Mouse (Mus musculus): ENCODE results near the gene Arhgap15. TPM values are rescaled to one million over a fixed set of nuclear protein-coding genes. Genes with fewer than 3 reads are reported as not detected.

Gene Arhgap15
- polyA plus RNA-seq, 1 experiment from 2014 or later = 1.0 TPM

DNA sequence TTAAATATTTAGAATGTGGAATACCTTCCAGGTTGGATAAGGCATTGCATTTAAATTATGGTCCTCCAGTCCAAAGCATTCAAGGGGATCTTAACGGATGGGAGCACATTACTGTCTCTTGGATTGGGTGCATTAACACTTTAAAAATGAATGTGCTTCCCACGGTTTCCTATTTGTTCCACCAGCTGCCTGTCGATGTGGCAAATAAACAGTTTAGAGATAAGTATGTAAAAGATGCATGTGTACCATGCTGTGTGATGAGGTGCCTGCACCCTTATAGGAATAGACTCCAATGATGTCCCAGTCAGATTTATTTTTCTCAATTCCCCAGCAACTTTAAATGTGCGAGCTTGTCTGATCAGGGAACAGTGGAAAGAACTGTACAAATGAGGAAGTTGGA lies 332.6 kb downstream of the Arhgap15 start:
- 64% methylated on average over 4 of the region's 4 CpGs for WGBS
- Histone ChIP-seq H3K36me3 (ENCODE audit: insufficient read depth, low read length) (no peaks in the 10 kb centered on the region), H3K4me1 (replicated peaks; ENCODE audit: insufficient read depth, low read length) (no peaks in the 10 kb centered on the region), H3K4me2 (ENCODE audit: low read length) (no peak overlapping the region), H3K9me3 (replicated peaks; ENCODE audit: low read length) (no peaks in the 10 kb centered on the region), H3K9ac (ENCODE audit: low read depth, low read length) (no peak overlapping the region), H3K27ac (no peak overlapping the region), H3K27me3 (ENCODE audit: insufficient read depth, low read length) (no peaks in the 10 kb centered on the region), H3K4me3 (replicated peaks; ENCODE audit: low read depth, low read length) (no peak overlapping the region)
- DNase-seq (ENCODE audit: low spot score) (no peak), ATAC-seq (replicated peaks; ENCODE audit: low FRiP score, low read depth) (no peak)
- TF ChIP-seq CTCF (IDR thresholded peaks at IDR 0.05; ENCODE audit: low read depth) = no peak

DNA sequence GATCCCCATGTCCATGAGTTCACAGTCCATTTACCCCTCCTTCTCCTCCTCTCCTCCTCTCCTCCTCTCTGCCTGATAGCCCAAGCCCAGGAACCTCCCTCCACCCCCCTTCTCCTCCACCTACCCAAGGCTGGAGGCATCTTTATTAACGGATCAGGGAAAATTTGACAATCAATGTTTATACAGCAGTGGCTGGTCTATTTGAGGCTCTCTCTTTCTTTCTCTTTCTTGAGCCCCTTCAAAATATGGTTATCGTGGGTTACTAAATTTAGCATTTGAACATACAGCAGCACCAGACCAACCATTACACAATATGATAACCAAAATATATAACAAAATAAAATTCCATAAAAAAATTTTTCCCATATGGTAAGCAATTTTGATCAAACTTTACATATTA lies 335.8 kb downstream of the Arhgap15 start:
- no peaks in the 10 kb centered on the region for H3K4me1 ChIP-seq (replicated peaks; ENCODE audit: insufficient read depth, low read length)

DNA sequence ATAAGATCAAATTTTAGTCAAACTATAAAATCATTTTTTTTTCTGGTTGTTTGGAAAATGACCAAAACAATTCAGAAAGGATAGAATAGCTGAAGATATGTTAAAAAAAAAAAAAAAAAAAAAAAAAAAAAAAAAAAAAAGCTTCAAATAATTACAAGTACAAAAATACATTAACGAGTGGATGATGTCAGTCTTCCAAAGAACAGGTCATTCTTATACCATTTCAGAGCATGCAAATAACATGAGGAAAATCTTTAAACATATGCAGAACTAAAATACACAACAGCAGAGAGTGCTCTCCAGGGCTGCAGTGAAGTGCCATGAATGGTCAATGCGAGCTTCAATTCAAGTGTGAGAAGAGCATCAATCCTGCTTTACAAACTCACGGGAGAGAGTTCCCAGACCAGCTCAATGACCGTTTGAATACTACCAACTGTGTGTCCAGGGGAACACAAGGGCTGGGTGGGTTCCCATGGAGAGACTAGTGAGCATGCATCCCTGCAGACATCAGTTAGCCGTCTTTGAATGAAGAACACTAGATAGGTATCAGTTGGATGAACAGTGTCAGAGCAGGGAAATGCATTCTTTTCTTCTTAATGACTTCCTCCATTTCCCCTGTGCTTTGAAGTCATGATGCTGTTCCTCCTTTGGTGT lies 337.9 kb downstream of the Arhgap15 start:
- Histone ChIP-seq H3K9me3 (replicated peaks; ENCODE audit: low read length) (no peaks in the 10 kb centered on the region), H3K36me3 (ENCODE audit: insufficient read depth, low read length) (no peaks in the 10 kb centered on the region), H3K4me1 (replicated peaks; ENCODE audit: insufficient read depth, low read length) (no peaks in the 10 kb centered on the region), H3K9ac (ENCODE audit: low read depth, low read length) (no peak overlapping the region), H3K4me3 (replicated peaks; ENCODE audit: low read depth, low read length) (no peak overlapping the region), H3K27me3 (ENCODE audit: insufficient read depth, low read length) (no peaks in the 10 kb centered on the region), H3K27ac (no peak overlapping the region), H3K4me2 (ENCODE audit: low read length) (no peak overlapping the region)
- DNase-seq (ENCODE audit: low spot score) = no peak
- ATAC-seq (replicated peaks; ENCODE audit: low FRiP score, low read depth) = no peak
- TF ChIP-seq CTCF (IDR thresholded peaks at IDR 0.05; ENCODE audit: low read depth) = no peak
- 55% methylated on average over 5 of the region's 5 CpGs for WGBS

More for the DNA sequence above, 335.8 kb downstream of the Arhgap15 start:
- 65% methylated on average over 2 of the region's 2 CpGs for WGBS
- H3K9me3 ChIP-seq (replicated peaks; ENCODE audit: low read length) = no peaks in the 10 kb centered on the region
- no peak overlapping the region for H3K9ac ChIP-seq (ENCODE audit: low read depth, low read length)
- no peak for DNase-seq (ENCODE audit: low spot score)
- no peak for TF ChIP-seq CTCF (IDR thresholded peaks at IDR 0.05; ENCODE audit: low read depth)
- no peaks in the 10 kb centered on the region for H3K27me3 ChIP-seq (ENCODE audit: insufficient read depth, low read length)
- H3K4me2 ChIP-seq (ENCODE audit: low read length) = no peak overlapping the region
- H3K36me3 ChIP-seq (ENCODE audit: insufficient read depth, low read length) = no peaks in the 10 kb centered on the region
- ATAC-seq (replicated peaks; ENCODE audit: low FRiP score, low read depth) = no peak
- no peak overlapping the region for H3K4me3 ChIP-seq (replicated peaks; ENCODE audit: low read depth, low read length)
- H3K27ac ChIP-seq = no peak overlapping the region

GRCm38 (mm10) chr2:44098552-44098951 lies 349.9 kb downstream of the Arhgap15 start:
- TF ChIP-seq CTCF (IDR thresholded peaks at IDR 0.05; ENCODE audit: low read depth) = no peak
- H3K4me1 ChIP-seq (replicated peaks; ENCODE audit: insufficient read depth, low read length) = no peaks in the 10 kb centered on the region
- 56% methylated on average over 4 of the region's 4 CpGs for WGBS

DNA sequence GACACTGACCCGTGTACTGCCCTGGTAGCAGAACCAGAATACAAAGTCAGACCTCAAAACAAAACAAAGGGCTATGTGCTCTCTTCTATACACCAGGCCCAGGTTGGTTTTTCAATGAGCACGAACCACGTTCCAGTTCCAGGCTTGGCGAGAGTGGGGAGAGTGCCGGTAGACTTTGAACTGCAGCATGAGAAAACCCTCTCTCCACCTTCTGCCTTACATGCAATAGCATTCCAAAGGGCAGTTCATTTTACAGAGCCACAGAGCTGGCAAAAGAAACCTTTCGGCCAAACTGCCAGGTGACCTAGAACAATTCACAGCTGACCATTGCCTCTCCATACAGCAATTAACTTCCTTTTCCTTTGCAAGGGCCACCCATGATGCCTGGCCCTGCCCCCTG lies 353.7 kb downstream of the Arhgap15 start:
- no peak overlapping the region for H3K4me2 ChIP-seq (ENCODE audit: low read length)
- no peak overlapping the region for H3K4me3 ChIP-seq (replicated peaks; ENCODE audit: low read depth, low read length)
- H3K9me3 ChIP-seq (replicated peaks; ENCODE audit: low read length) = 0 out of 2 replicates have a peak, but pooled peaks cover 2% of the 10 kb centered on the region
- no peak for TF ChIP-seq CTCF (IDR thresholded peaks at IDR 0.05; ENCODE audit: low read depth)
- no peaks in the 10 kb centered on the region for H3K36me3 ChIP-seq (ENCODE audit: insufficient read depth, low read length)
- H3K27ac ChIP-seq = no peak overlapping the region
- H3K4me1 ChIP-seq (replicated peaks; ENCODE audit: insufficient read depth, low read length) = 0 out of 2 replicates have a peak, but pooled peaks cover 6% of the 10 kb centered on the region
- H3K9ac ChIP-seq (ENCODE audit: low read depth, low read length) = no peak overlapping the region
- ATAC-seq (replicated peaks; ENCODE audit: low FRiP score, low read depth) (no peak; the same call in 1 of the 2 replicates), DNase-seq (ENCODE audit: low spot score) (no peak)
- no peaks in the 10 kb centered on the region for H3K27me3 ChIP-seq (ENCODE audit: insufficient read depth, low read length)
- WGBS = 85% methylated on average over 6 of the region's 6 CpGs

More at GRCm38 (mm10) chr2:44098552-44098951, 349.9 kb downstream of the Arhgap15 start:
- DNase-seq (ENCODE audit: low spot score) (no peak), ATAC-seq (replicated peaks; ENCODE audit: low FRiP score, low read depth) (no peak)
- H3K36me3 ChIP-seq (ENCODE audit: insufficient read depth, low read length) = no peaks in the 10 kb centered on the region
- H3K9me3 ChIP-seq (replicated peaks; ENCODE audit: low read length) = 0 out of 2 replicates have a peak, but pooled peaks cover 6% of the 10 kb centered on the region
- no peaks in the 10 kb centered on the region for H3K27me3 ChIP-seq (ENCODE audit: insufficient read depth, low read length)
- no peak overlapping the region for H3K4me2 ChIP-seq (ENCODE audit: low read length)
- H3K27ac ChIP-seq = no peak overlapping the region
- H3K4me3 ChIP-seq (replicated peaks; ENCODE audit: low read depth, low read length) = no peak overlapping the region
- H3K9ac ChIP-seq (ENCODE audit: low read depth, low read length) = no peak overlapping the region

GRCm38 (mm10) chr2:44103321-44103720 lies 354.7 kb downstream of the Arhgap15 start:
- TF ChIP-seq CTCF (IDR thresholded peaks at IDR 0.05; ENCODE audit: low read depth) = no peak
- ATAC-seq (replicated peaks; ENCODE audit: low FRiP score, low read depth) (no peak), DNase-seq (ENCODE audit: low spot score) (no peak)
- no peak overlapping the region for H3K27ac ChIP-seq
- 0 out of 2 replicates have a peak, but pooled peaks cover 6% of the 10 kb centered on the region for H3K4me1 ChIP-seq (replicated peaks; ENCODE audit: insufficient read depth, low read length)
- H3K4me2 ChIP-seq (ENCODE audit: low read length) = no peak overlapping the region
- H3K9ac ChIP-seq (ENCODE audit: low read depth, low read length) = no peak overlapping the region
- H3K9me3 ChIP-seq (replicated peaks; ENCODE audit: low read length) = no peaks in the 10 kb centered on the region
- WGBS = 78% methylated on average over 8 of the region's 8 CpGs
- H3K36me3 ChIP-seq (ENCODE audit: insufficient read depth, low read length) = no peaks in the 10 kb centered on the region
- H3K27me3 ChIP-seq (ENCODE audit: insufficient read depth, low read length) = no peaks in the 10 kb centered on the region
- H3K4me3 ChIP-seq (replicated peaks; ENCODE audit: low read depth, low read length) = no peak overlapping the region
